Mouse (Mus musculus) cerebellum, adult 2 months (tissue): ENCODE results near the gene Pced1b.

Experiments used
- CTCF ChIP-seq: fragments of 200-500 bp; IDR thresholded peaks from 2 replicates; pipeline ENCODE4 v1.5.1; 2011; ENCODE audit warnings: low read depth, mild to moderate bottlenecking, control low read depth, low read length, moderate library complexity, borderline replicate concordance; ENCODE audit not compliant: insufficient read depth
- POLR2A ChIP-seq: fragments of 200-500 bp; IDR thresholded peaks from 2 replicates; pipeline ENCODE4 v1.6.1; 2011; ENCODE audit warnings: low read length, control low read depth, borderline replicate concordance; ENCODE audit not compliant: insufficient read depth

- TF ChIP-seq POLR2A: no peak
- no peak for TF ChIP-seq CTCF
Observed at GRCm38 (mm10) chr15:97431533-97431932, 184.6 kb downstream of the Pced1b start.
